Mouse (Mus musculus): ENCODE data around the gene Nptxr. TPM values are rescaled to one million over a fixed set of nuclear protein-coding genes. Genes with fewer than 3 reads are reported as not detected.

Nptxr gene
- total and polyA plus RNA-seq, 3 experiments, result 0.09 to 2.1 (median 0.14) TPM

GRCm38 (mm10) chr15:79828366-79829035 lies 23.9 kb upstream of the Nptxr start:
- DNase-seq (ENCODE audit: extremely low read depth), result no peak
- Histone ChIP-seq H3K9ac (ENCODE audit: insufficient read depth, low read depth) (no peak overlapping the region), H3K27ac (ENCODE audit: insufficient read depth, low read depth) (no peak overlapping the region), H3K36me3 (replicated peaks in 1 of 2; ENCODE audit: control insufficient read depth in 1 of 2, insufficient read depth in 1 of 2, low read length in 1 of 2) (peaks cover 42 to 85% of the 10 kb centered on the region in 2 experiments), H3K4me3 (replicated peaks in 1 of 3; ENCODE audit: low read depth in 2 of 3, low read length in 2 of 3, poor library complexity in 1 of 3) (no peak overlapping the region), H3K27me3 (replicated peaks) (no peaks in the 10 kb centered on the region), H3K9me3 (replicated peaks; ENCODE audit: low read length) (no peaks in the 10 kb centered on the region), H3K4me2 (ENCODE audit: insufficient read depth, low read depth, poor library complexity, severe bottlenecking) (no peak overlapping the region), H3K79me2 (replicated peaks; ENCODE audit: control insufficient read depth, extremely low read depth, insufficient read depth, poor library complexity, severe bottlenecking) (peaks cover 11% of the 10 kb centered on the region), H3K4me1 (ENCODE audit: control insufficient read depth in 1 of 2, insufficient read depth in 2 of 2) (peaks cover 0 to 53% of the 10 kb centered on the region in 2 experiments; a peak in 3 of 4 replicates)
- dilution Hi-C loops (cut with MboI; ENCODE audit: extremely low pct_ligation_motif_present, extremely low pct_unique_long_range_greater_than_20kb, low sequenced_read_pairs) (no loop called here), in situ Hi-C loops (cut with MboI; ENCODE audit: low pct_ligation_motif_present, low pct_unique_long_range_greater_than_20kb, low sequenced_read_pairs) (loop anchor here (5.0 kb wide), 1 partner anchor 56 kb away; no protein-coding TSS in a partner anchor)
- TF ChIP-seq CTCF (conservative IDR thresholded peaks at IDR 0.05 in 1 of 2, IDR thresholded peaks at IDR 0.05 in 1 of 2; ENCODE audit: low read depth in 2 of 2, low read length in 2 of 2), result peak in 1 of 2 experiments; percentile 37; a peak in 2 of 4 replicates
- TF ChIP-seq NELFE (IDR thresholded peaks at IDR 0.05; ENCODE audit: low read depth, low read length), result no peak

GRCm38 (mm10) chr15:79827778-79828210 lies 23.2 kb upstream of the Nptxr start:
- H3K9ac ChIP-seq (ENCODE audit: insufficient read depth, low read depth), result no peak overlapping the region
- H3K36me3 ChIP-seq (replicated peaks in 1 of 2; ENCODE audit: control insufficient read depth in 1 of 2, insufficient read depth in 1 of 2, low read length in 1 of 2), result peaks cover 49 to 92% of the 10 kb centered on the region in 2 experiments
- TF ChIP-seq USF1 (IDR thresholded peaks at IDR 0.05; ENCODE audit: low read depth, low read length) (no peak), TCF12 (IDR thresholded peaks at IDR 0.05; ENCODE audit: low read depth, low read length) (no peak), NELFE (IDR thresholded peaks at IDR 0.05; ENCODE audit: low read depth, low read length) (no peak), MXI1 (IDR thresholded peaks at IDR 0.05; ENCODE audit: low read depth, low read length) (no peak), JUN (IDR thresholded peaks at IDR 0.05; ENCODE audit: insufficient read depth, low read depth, low read length) (no peak), KAT2A (IDR thresholded peaks at IDR 0.05; ENCODE audit: insufficient replicate concordance, low read length) (no peak)
- H3K27me3 ChIP-seq (replicated peaks), result no peaks in the 10 kb centered on the region
- peaks cover 0 to 52% of the 10 kb centered on the region in 2 experiments; a peak in 3 of 4 replicates for H3K4me1 ChIP-seq (ENCODE audit: control insufficient read depth in 1 of 2, insufficient read depth in 2 of 2)
- in situ Hi-C loops (cut with MboI; ENCODE audit: low pct_ligation_motif_present, low pct_unique_long_range_greater_than_20kb, low sequenced_read_pairs), result loop anchor here (5.0 kb wide), 1 partner anchor 55 kb away; no protein-coding TSS in a partner anchor
- no peak overlapping the region for H3K4me2 ChIP-seq (ENCODE audit: insufficient read depth, low read depth, poor library complexity, severe bottlenecking)
- H3K4me3 ChIP-seq (replicated peaks in 1 of 3; ENCODE audit: low read depth in 2 of 3, low read length in 2 of 3, poor library complexity in 1 of 3), result no peak overlapping the region
- dilution Hi-C loops (cut with MboI; ENCODE audit: extremely low pct_ligation_motif_present, extremely low pct_unique_long_range_greater_than_20kb, low sequenced_read_pairs), result no loop called here
- no peak for DNase-seq (ENCODE audit: extremely low read depth)
- no peak overlapping the region for H3K27ac ChIP-seq (ENCODE audit: insufficient read depth, low read depth)
- no peaks in the 10 kb centered on the region for H3K9me3 ChIP-seq (replicated peaks; ENCODE audit: low read length)
- peaks cover 5% of the 10 kb centered on the region for H3K79me2 ChIP-seq (replicated peaks; ENCODE audit: control insufficient read depth, extremely low read depth, insufficient read depth, poor library complexity, severe bottlenecking)

- Histone ChIP-seq H3K27me3 (replicated peaks) (no peaks in the 10 kb centered on the region), H3K36me3 (replicated peaks in 1 of 2; ENCODE audit: control insufficient read depth in 1 of 2, insufficient read depth in 1 of 2, low read length in 1 of 2) (peaks cover 51 to 94% of the 10 kb centered on the region in 2 experiments), H3K27ac (ENCODE audit: insufficient read depth, low read depth) (no peak overlapping the region), H3K9me3 (replicated peaks; ENCODE audit: low read length) (no peaks in the 10 kb centered on the region), H3K4me2 (ENCODE audit: insufficient read depth, low read depth, poor library complexity, severe bottlenecking) (no peak overlapping the region), H3K4me1 (ENCODE audit: control insufficient read depth in 1 of 2, insufficient read depth in 2 of 2) (peaks cover 0 to 47% of the 10 kb centered on the region in 2 experiments; a peak in 3 of 4 replicates), H3K4me3 (replicated peaks in 1 of 3; ENCODE audit: low read depth in 2 of 3, low read length in 2 of 3, poor library complexity in 1 of 3) (no peak overlapping the region), H3K9ac (ENCODE audit: insufficient read depth, low read depth) (no peak overlapping the region), H3K79me2 (replicated peaks; ENCODE audit: control insufficient read depth, extremely low read depth, insufficient read depth, poor library complexity, severe bottlenecking) (peaks cover under 1% of the 10 kb centered on the region; the same call in 1 of the 2 replicates)
- in situ Hi-C loops (cut with MboI; ENCODE audit: low pct_ligation_motif_present, low pct_unique_long_range_greater_than_20kb, low sequenced_read_pairs) (loop anchor here (5.0 kb wide), 1 partner anchor 55 kb away; no protein-coding TSS in a partner anchor), dilution Hi-C loops (cut with MboI; ENCODE audit: extremely low pct_ligation_motif_present, extremely low pct_unique_long_range_greater_than_20kb, low sequenced_read_pairs) (no loop called here)
- TF ChIP-seq POLR2A (IDR thresholded peaks at IDR 0.05; ENCODE audit: low read depth, low read length) (peak; percentile 17; the same call in 1 of the 2 replicates), SMC3 (IDR thresholded peaks at IDR 0.05; ENCODE audit: low read depth, low read length) (no peak)
- DNase-seq (ENCODE audit: extremely low read depth), result no peak
Measured at GRCm38 (mm10) chr15:79827061-79827777, 22.7 kb upstream of the Nptxr start.

Data from CH12.LX (cell line).